In the genomic region with DNA sequence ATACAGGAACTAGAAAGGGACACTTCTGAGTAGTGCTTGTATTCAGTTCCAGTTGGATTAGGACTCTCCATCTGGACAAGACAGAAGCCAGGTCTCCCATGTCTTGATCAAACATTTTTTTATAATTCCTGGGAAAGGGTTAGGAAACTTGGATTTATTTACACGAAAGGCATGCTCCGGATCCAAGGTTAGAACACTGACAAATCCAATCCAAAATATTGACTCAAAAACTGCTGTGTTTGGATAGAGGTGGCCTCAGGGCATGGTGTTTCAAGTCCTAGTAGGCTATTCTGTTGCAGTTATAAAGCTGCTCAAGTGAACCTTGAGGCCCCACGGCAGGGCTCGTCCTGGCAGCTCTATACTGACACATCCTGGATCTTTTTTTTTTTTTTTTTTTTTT, we compare ENCODE assay signal across 26 mouse cellular contexts. TPM values are rescaled to one million over a fixed set of nuclear protein-coding genes. Genes with fewer than 3 reads are reported as not detected.
DNase-seq lines count a peak whose midpoint lies in the region; ATAC-seq and TF ChIP-seq lines count a peak whose summit lies in the region.
"Had no signal": no experiment of that assay in that cellular context is flagged by ENCODE, and none has a peak within 500 bp of the region (broad histone marks: within the 10 kb centered on the region; RNA-seq: fewer than 3 reads in every experiment).

No protein-coding gene starts in this region.

- TF ChIP-seq EP300 in liver, postnatal 0 days (IDR thresholded peaks at IDR 0.05; ENCODE audit: low read depth) = peak; percentile 75

- H3K4me2 ChIP-seq in liver, embryonic 11.5 days = no peak overlapping the region
- no peak overlapping the region for H3K4me2 ChIP-seq in liver, embryonic 16.5 days (ENCODE audit: low read depth, low read length)
- H3K4me2 ChIP-seq in liver, embryonic 12.5 days = no peak overlapping the region
- H3K4me2 ChIP-seq in liver, postnatal 0 days (ENCODE audit: low read depth, low read length) = peak overlapping the region; percentile 45

- peak overlapping the region; percentile 86 for H3K27ac ChIP-seq in liver, adult 2 months (replicated peaks; ENCODE audit: insufficient read depth, low read depth, low read length)
- no peak overlapping the region for H3K27ac ChIP-seq in liver, embryonic 11.5 days (ENCODE audit: low read depth, low read length)
- H3K27ac ChIP-seq in liver, embryonic 16.5 days (ENCODE audit: low read length) = no peak overlapping the region
- no peak overlapping the region for H3K27ac ChIP-seq in liver, embryonic 12.5 days
- peak overlapping the region; percentile 91 for H3K27ac ChIP-seq in liver, postnatal 0 days (ENCODE audit: low read depth)

- H3K27me3 ChIP-seq in liver, adult 2 months (ENCODE audit: control insufficient read depth, insufficient read depth, low read length) = no peaks in the 10 kb centered on the region
- no peaks in the 10 kb centered on the region for H3K27me3 ChIP-seq in liver, embryonic 11.5 days (replicated peaks; ENCODE audit: control insufficient read depth, insufficient read depth, low read length)
- no peaks in the 10 kb centered on the region for H3K27me3 ChIP-seq in liver, embryonic 16.5 days (ENCODE audit: control insufficient read depth, insufficient read depth, low read depth, low read length)
- H3K27me3 ChIP-seq in liver, embryonic 12.5 days (replicated peaks) = no peaks in the 10 kb centered on the region
- H3K27me3 ChIP-seq in liver, postnatal 0 days (ENCODE audit: insufficient read depth, low read length) = no peaks in the 10 kb centered on the region
- H3K27me3 ChIP-seq: CH12.LX, Patski had no signal

- ATAC-seq in liver, embryonic 11.5 days (replicated peaks; ENCODE audit: low FRiP score) = no peak
- peak; percentile 72 for ATAC-seq in liver, embryonic 16.5 days (ENCODE audit: low read depth)
- ATAC-seq in liver, embryonic 12.5 days = no peak
- peak; percentile 46 for ATAC-seq in liver, postnatal 0 days
- ATAC-seq: activated CD4-positive, CD25-positive, alpha-beta regulatory T cell, adult 4 months; CD4-positive, CD25-positive, alpha-beta regulatory T cell, adult 4 months; Patski had no signal

- 23% methylated on average over 4 of the region's 4 CpGs for WGBS in liver, adult 2 months
- WGBS in liver, embryonic 11.5 days = 87% methylated on average over 4 of the region's 4 CpGs
- 54% methylated on average over 4 of the region's 4 CpGs for whole genome bisulfite sequencing in liver, embryonic 16.5 days (ENCODE audit: insufficient replicate concordance)
- WGBS in liver, embryonic 12.5 days (ENCODE audit: insufficient replicate concordance) = 70% methylated on average over 4 of the region's 4 CpGs
- WGBS in liver, postnatal 0 days (ENCODE audit: insufficient replicate concordance) = 56% methylated on average over 4 of the region's 4 CpGs

- no peaks in the 10 kb centered on the region for H3K9me3 ChIP-seq in liver, embryonic 11.5 days (ENCODE audit: control insufficient read depth, low read length)
- H3K9me3 ChIP-seq in liver, embryonic 16.5 days (replicated peaks; ENCODE audit: control insufficient read depth, low read length) = no peaks in the 10 kb centered on the region
- H3K9me3 ChIP-seq in liver, embryonic 12.5 days (replicated peaks) = no peaks in the 10 kb centered on the region
- no peaks in the 10 kb centered on the region for H3K9me3 ChIP-seq in liver, postnatal 0 days (ENCODE audit: low read length)
- H3K9me3 ChIP-seq: G1E had no signal

- H3K36me3 ChIP-seq in liver, adult 2 months (ENCODE audit: control insufficient read depth, insufficient read depth, low read length) = no peaks in the 10 kb centered on the region
- no peaks in the 10 kb centered on the region for H3K36me3 ChIP-seq in liver, embryonic 11.5 days (ENCODE audit: control insufficient read depth, insufficient read depth, low read length)
- H3K36me3 ChIP-seq in liver, embryonic 16.5 days (ENCODE audit: control insufficient read depth, insufficient read depth) = no peaks in the 10 kb centered on the region
- no peaks in the 10 kb centered on the region for H3K36me3 ChIP-seq in liver, embryonic 12.5 days
- no peaks in the 10 kb centered on the region for H3K36me3 ChIP-seq in liver, postnatal 0 days (replicated peaks; ENCODE audit: insufficient read depth, low read length)
- H3K36me3 ChIP-seq: G1E had no signal

- peak overlapping the region; percentile 48; the same call in 1 of the 2 replicates for H3K4me3 ChIP-seq in liver, adult 2 months (ENCODE audit: insufficient read depth, low read depth, low read length)
- no peak overlapping the region for H3K4me3 ChIP-seq in liver, embryonic 11.5 days (ENCODE audit: low read depth, low read length)
- H3K4me3 ChIP-seq in liver, embryonic 16.5 days (ENCODE audit: low read depth, low read length) = no peak overlapping the region
- no peak overlapping the region for H3K4me3 ChIP-seq in liver, embryonic 12.5 days
- H3K4me3 ChIP-seq in liver, postnatal 0 days (ENCODE audit: low read depth, low read length) = no peak overlapping the region

- peak; percentile 100 for DNase-seq in liver, adult 2 months (ENCODE audit: extremely low read depth, low read depth, low spot score)
- no peak for DNase-seq in liver, embryonic 11.5 days (ENCODE audit: low spot score)
- DNase-seq in liver, postnatal 0 days = peak; percentile 32
- DNase-seq in liver (no peak), 3T3-L1 (ENCODE audit: low read depth, low spot score) (peak; percentile 25)
- no peak for DNase-seq in cerebellum, postnatal 14 days
- DNase-seq: adrenal gland, adult 2 months; adrenal gland, adult 8-10 months; adrenal gland, postnatal 10 days; adrenal gland, postnatal 14 days; adrenal gland, postnatal 25 days; adrenal gland, postnatal 36 days; B cell, adult 2 months; cerebellum, adult 11 months; cerebellum, adult 11-12 months; cerebellum, adult 18-20 months had no signal

- H3K79me2 ChIP-seq in liver, adult 2 months (ENCODE audit: control insufficient read depth, insufficient read depth, low read length) = no peaks in the 10 kb centered on the region

- TF ChIP-seq CTCF in liver, adult 2 months (IDR thresholded peaks at IDR 0.05; ENCODE audit: low read depth, low read length) = no peak
- TF ChIP-seq CTCF in liver, postnatal 0 days (IDR thresholded peaks at IDR 0.05; ENCODE audit: low read depth) = no peak

- TF ChIP-seq POLR2A in liver, adult 2 months (IDR thresholded peaks at IDR 0.05; ENCODE audit: extremely low read depth, insufficient read depth, low read length) = no peak

- H3K4me1 ChIP-seq in liver, adult 2 months (ENCODE audit: control insufficient read depth, insufficient read depth, low read length) = peaks cover 5% of the 10 kb centered on the region
- H3K4me1 ChIP-seq in liver, embryonic 11.5 days (replicated peaks; ENCODE audit: control insufficient read depth, insufficient read depth, low read length) = no peaks in the 10 kb centered on the region
- no peaks in the 10 kb centered on the region for H3K4me1 ChIP-seq in liver, embryonic 16.5 days (ENCODE audit: control insufficient read depth, low read depth, low read length)
- H3K4me1 ChIP-seq in liver, embryonic 12.5 days = 0 out of 2 replicates have a peak, but pooled peaks cover 5% of the 10 kb centered on the region
- no peaks in the 10 kb centered on the region for H3K4me1 ChIP-seq in liver, postnatal 0 days (ENCODE audit: insufficient read depth)

- no peak overlapping the region; the same call in 1 of the 2 replicates for H3K9ac ChIP-seq in liver, adult 2 months (ENCODE audit: low read depth, low read length)
- H3K9ac ChIP-seq in liver, embryonic 11.5 days (ENCODE audit: low read depth, low read length) = no peak overlapping the region
- H3K9ac ChIP-seq in liver, embryonic 16.5 days (ENCODE audit: low read depth, low read length) = no peak overlapping the region
- no peak overlapping the region for H3K9ac ChIP-seq in liver, embryonic 12.5 days
- H3K9ac ChIP-seq in liver, postnatal 0 days (replicated peaks) = no peak overlapping the region; the same call in 1 of the 2 replicates

RNA-seq across cellular contexts. Expression of gene Fetub, which starts 4.3 kb away (rescaled TPM):
- total RNA-seq in liver, adult 2 months (2014; rRNA removed) = 107 and 165 TPM in 2 replicates
- polyA plus RNA-seq in liver, adult 2 months (2012; rRNA removed) = 414 and 419 TPM in 2 replicates
- 0.22 and 0.69 TPM in 2 replicates for polyA plus RNA-seq in liver, embryonic 11.5 days (2014; fragmentation: Nextera tagmentation; extraction: Ambion mirVana)
- polyA plus RNA-seq in liver, embryonic 16.5 days (2015; fragmentation: Nextera tagmentation; extraction: Ambion mirVana) = 15.3 and 19.3 TPM in 2 replicates
- polyA plus RNA-seq in liver, embryonic 12.5 days (2016; fragmentation: Nextera tagmentation; extraction: Ambion mirVana) = 0.35 and 0.69 TPM in 2 replicates
- 578 and 644 TPM in 2 replicates for polyA plus RNA-seq in liver, postnatal 0 days (2015; fragmentation: Nextera tagmentation; extraction: Ambion mirVana)
- total RNA-seq: MEL had no signal
- polyA plus RNA-seq: activated CD4-positive, CD25-positive, alpha-beta regulatory T cell, adult 4 months; CD4-positive, CD25-positive, alpha-beta regulatory T cell, adult 4 months had no signal

RNA-seq across cellular contexts. Expression of gene Hrg, which starts 28.4 kb away (rescaled TPM):
- 574 and 911 TPM in 2 replicates for total RNA-seq in liver, adult 2 months (2014; rRNA removed)
- 312 and 372 TPM in 2 replicates for polyA plus RNA-seq in liver, adult 2 months (2012; rRNA removed)
- polyA plus RNA-seq in liver, embryonic 11.5 days (2014; fragmentation: Nextera tagmentation; extraction: Ambion mirVana) = 0.22 TPM in 1 of 2 replicates, not detected in the other
- 6.4 and 9.0 TPM in 2 replicates for polyA plus RNA-seq in liver, embryonic 16.5 days (2015; fragmentation: Nextera tagmentation; extraction: Ambion mirVana)
- polyA plus RNA-seq in liver, embryonic 12.5 days (2016; fragmentation: Nextera tagmentation; extraction: Ambion mirVana) = 0.10 and 0.13 TPM in 2 replicates
- polyA plus RNA-seq in liver, postnatal 0 days (2015; fragmentation: Nextera tagmentation; extraction: Ambion mirVana) = 443 and 542 TPM in 2 replicates
- total RNA-seq: CH12.LX, ES-E14, G1E, MEL had no signal
- polyA plus RNA-seq: activated CD4-positive, CD25-positive, alpha-beta regulatory T cell, adult 4 months; C2C12; CD4-positive, CD25-positive, alpha-beta regulatory T cell, adult 4 months; G1E; Patski had no signal

RNA-seq across cellular contexts. Expression of gene Ahsg, which starts 31.4 kb away (rescaled TPM):
- total RNA-seq in liver, adult 2 months (2014; rRNA removed) = 10,308 and 11,624 TPM in 2 replicates
- 17,109 and 17,601 TPM in 2 replicates for polyA plus RNA-seq in liver, adult 2 months (2012; rRNA removed)
- 79.0 and 82.8 TPM in 2 replicates for polyA plus RNA-seq in liver, embryonic 11.5 days (2014; fragmentation: Nextera tagmentation; extraction: Ambion mirVana)
- 5,304 and 6,290 TPM in 2 replicates for polyA plus RNA-seq in liver, embryonic 16.5 days (2015; fragmentation: Nextera tagmentation; extraction: Ambion mirVana)
- polyA plus RNA-seq in liver, embryonic 12.5 days (2016; fragmentation: Nextera tagmentation; extraction: Ambion mirVana) = 184 and 190 TPM in 2 replicates
- 25,564 and 27,060 TPM in 2 replicates for polyA plus RNA-seq in liver, postnatal 0 days (2015; fragmentation: Nextera tagmentation; extraction: Ambion mirVana)
- total RNA-seq: CH12.LX, MEL had no signal
- polyA plus RNA-seq: activated CD4-positive, CD25-positive, alpha-beta regulatory T cell, adult 4 months; C2C12; CD4-positive, CD25-positive, alpha-beta regulatory T cell, adult 4 months; Patski had no signal

Comparison
In these comparisons a context has a peak if more than half of its experiments do, and no peak if none do; other contexts are left out.
1. DNase-seq: peak in liver, adult 2 months (single experiment), liver, postnatal 0 days (single experiment) and 3T3-L1 (single experiment); none in liver, embryonic 11.5 days (single experiment), liver (single experiment) and cerebellum, postnatal 14 days (0 of 2).
2. H3K27ac ChIP-seq: peak in liver, adult 2 months (single experiment) and liver, postnatal 0 days (single experiment); none in liver, embryonic 11.5 days (single experiment), liver, embryonic 16.5 days (single experiment) and liver, embryonic 12.5 days (single experiment).
3. ATAC-seq: peak in liver, embryonic 16.5 days (single experiment) and liver, postnatal 0 days (single experiment); none in liver, embryonic 11.5 days (single experiment) and liver, embryonic 12.5 days (single experiment).
4. RNA of gene Fetub, which starts 4.3 kb away (polyA plus RNA-seq): 578 to 644 TPM in liver, postnatal 0 days and 414 to 419 TPM in liver, adult 2 months; 15.3 to 19.3 TPM in liver, embryonic 16.5 days, 0.22 to 0.69 TPM in liver, embryonic 11.5 days and 0.35 to 0.69 TPM in liver, embryonic 12.5 days; every median in the first group is over 10 times any median in the second.
5. RNA of gene Hrg, which starts 28.4 kb away (polyA plus RNA-seq): 443 to 542 TPM in liver, postnatal 0 days and 312 to 372 TPM in liver, adult 2 months; 6.4 to 9.0 TPM in liver, embryonic 16.5 days, 0.22 TPM in liver, embryonic 11.5 days and 0.10 to 0.13 TPM in liver, embryonic 12.5 days; every median in the first group is over 10 times any median in the second.
6. RNA of gene Ahsg, which starts 31.4 kb away (polyA plus RNA-seq): 25,564 to 27,060 TPM in liver, postnatal 0 days, 17,109 to 17,601 TPM in liver, adult 2 months and 5,304 to 6,290 TPM in liver, embryonic 16.5 days; 184 to 190 TPM in liver, embryonic 12.5 days and 79.0 to 82.8 TPM in liver, embryonic 11.5 days; every median in the first group is over 10 times any median in the second.